Mouse (Mus musculus) forebrain, embryonic 14.5 days (tissue): ENCODE results near the gene Ntrk2. TPM values are rescaled to one million over a fixed set of nuclear protein-coding genes. Genes with fewer than 3 reads are reported as not detected.

Experiments
- ATAC-seq: fragments of 200-750 bp; cut with Nextera tagmentation; 2 replicates; pipeline ENCODE4 v1.8.0; 2017; ENCODE audit warnings: mild to moderate bottlenecking, moderate library complexity
- DNase-seq: peaks from one replicate; pipeline ENCODE4 v3.0.0-alpha.2; 2015; ENCODE audit warnings: low spot score
- H3K27ac ChIP-seq: fragments of 300-500 bp; sonication (generic); 2 replicates; pipeline ENCODE4 v1.5.1; 2014; ENCODE audit warnings: low read depth, mild to moderate bottlenecking, control low read depth, low read length, moderate library complexity
- H3K27me3 ChIP-seq: fragments of 300-500 bp; sonication (generic); replicated peaks from 2 replicates; pipeline ENCODE4 v1.6.1; 2014; ENCODE audit warnings: low read length, control low read depth, mixed read lengths; ENCODE audit not compliant: control insufficient read depth, insufficient read depth
- H3K36me3 ChIP-seq: fragments of 300-500 bp; sonication (generic); 2 replicates; pipeline ENCODE4 v1.6.1; 2014; ENCODE audit warnings: low read length, control low read depth; ENCODE audit not compliant: control insufficient read depth, insufficient read depth
- H3K4me1 ChIP-seq: fragments of 300-500 bp; sonication (generic); 2 replicates; pipeline ENCODE4 v1.6.1; 2014; ENCODE audit warnings: antibody characterized with exemption, low read length, control low read depth; ENCODE audit not compliant: control insufficient read depth, insufficient read depth
- H3K4me2 ChIP-seq: fragments of 300-500 bp; sonication (generic); 2 replicates; pipeline ENCODE4 v1.6.1; 2014; ENCODE audit warnings: mild to moderate bottlenecking, control low read depth, low read length
- H3K4me3 ChIP-seq: fragments of 300-500 bp; sonication (generic); 2 replicates; pipeline ENCODE4 v1.5.1; 2014; ENCODE audit warnings: low read depth, low read length, control low read depth
- H3K9ac ChIP-seq: fragments of 300-500 bp; sonication (generic); 2 replicates; pipeline ENCODE4 v1.6.1; 2014; ENCODE audit warnings: mild to moderate bottlenecking, low read length, control low read depth, moderate library complexity
- H3K9me3 ChIP-seq: fragments of 300-500 bp; sonication (generic); replicated peaks from 2 replicates; pipeline ENCODE4 v1.6.1; 2016; ENCODE audit warnings: low read length, control low read depth, mixed read lengths; ENCODE audit not compliant: control insufficient read depth
- WGBS: fragments of 180-500 bp; shearing (Covaris S2); extraction: QIAGEN DNeasy Blood & Tissue Kit; methylation state at CpG from one replicate; pipeline ENCODE4 v1.1.7; 2014; 5-methylcytosine and 5-hydroxymethylcytosine counted together
- polyA plus RNA-seq: library from polyadenylated mRNA; unstranded; fragments of >200 nt; fragmentation: Nextera tagmentation; extraction: Ambion mirVana; gene quantifications from 2 replicates; pipeline ENCODE4 v1.2.1, GENCODE M21; 2014

Gene Ntrk2
- polyA plus RNA-seq, 1 experiment from 2014 or later = 49.9 TPM

DNA sequence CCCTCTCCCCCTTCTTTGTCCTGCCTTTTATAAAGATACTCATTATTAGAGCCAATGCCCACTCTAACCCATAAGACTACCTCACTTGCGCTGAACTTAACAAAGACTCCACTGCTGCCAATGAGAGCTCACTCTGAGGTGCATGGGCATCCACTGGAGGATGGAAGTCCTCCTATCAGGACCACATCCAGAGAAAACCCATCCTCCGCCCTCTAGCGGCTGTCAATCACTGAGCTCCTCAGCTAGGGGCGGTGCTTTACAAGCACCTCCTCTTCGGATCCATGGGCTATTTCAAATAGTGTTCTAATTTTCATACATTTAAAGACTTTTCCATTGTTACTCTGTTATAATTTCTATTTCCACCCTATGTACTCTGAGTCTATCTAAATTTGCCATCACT, 210.8 kb downstream of the Ntrk2 start:
- no peak overlapping the region for H3K4me2 ChIP-seq
- DNase-seq (no peak), ATAC-seq (no peak)
- H3K27me3 ChIP-seq = no peaks in the 10 kb centered on the region
- no peak overlapping the region for H3K9ac ChIP-seq
- H3K27ac ChIP-seq = no peak overlapping the region
- 58% methylated on average over 5 of the region's 5 CpGs for WGBS
- H3K4me1 ChIP-seq = no peaks in the 10 kb centered on the region
- H3K9me3 ChIP-seq = no peaks in the 10 kb centered on the region
- H3K36me3 ChIP-seq = no peaks in the 10 kb centered on the region
- no peak overlapping the region for H3K4me3 ChIP-seq

DNA sequence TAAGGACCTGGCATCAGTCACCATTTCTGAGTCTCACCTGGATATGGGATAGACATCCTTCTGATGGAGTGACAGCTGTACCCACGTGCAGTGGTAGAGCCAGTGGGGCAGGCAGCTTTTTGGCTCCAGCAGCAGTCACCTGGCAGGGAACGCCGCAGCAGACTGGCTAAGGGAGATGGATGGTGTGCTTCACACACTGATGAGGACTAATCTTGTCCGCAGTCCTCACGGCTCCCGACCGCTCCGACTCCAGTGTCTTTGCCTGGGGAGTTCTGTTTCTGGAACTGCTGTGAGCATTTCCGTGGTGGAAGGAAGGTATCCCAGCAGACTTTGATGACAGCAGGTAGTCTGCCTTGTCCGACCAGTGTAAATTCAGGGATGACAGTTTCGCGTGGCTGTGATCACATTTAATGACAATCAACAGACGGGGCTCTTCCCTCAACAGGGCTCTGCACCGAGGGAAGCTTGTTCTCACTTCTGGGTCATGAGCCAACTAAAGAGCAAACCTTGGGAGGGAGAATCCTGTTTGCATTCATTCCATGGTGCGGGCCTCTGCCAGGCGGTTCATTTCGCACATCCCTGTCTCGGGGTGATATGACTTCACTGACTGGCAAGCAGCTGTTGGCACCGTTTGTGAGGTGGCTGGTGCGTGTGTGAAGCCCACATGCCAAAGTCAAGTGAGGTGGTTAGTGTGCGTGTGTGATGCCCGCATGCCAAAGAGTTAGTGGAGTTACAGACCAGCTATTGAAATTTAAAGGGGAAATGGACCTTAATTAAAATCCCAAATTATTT, 216.1 kb downstream of the Ntrk2 start:
- Histone ChIP-seq H3K36me3 (no peaks in the 10 kb centered on the region), H3K9ac (no peak overlapping the region), H3K27ac (no peak overlapping the region), H3K4me1 (no peaks in the 10 kb centered on the region), H3K9me3 (no peaks in the 10 kb centered on the region), H3K4me2 (no peak overlapping the region), H3K27me3 (no peaks in the 10 kb centered on the region), H3K4me3 (no peak overlapping the region)
- DNase-seq (no peak), ATAC-seq (no peak)
- WGBS = 83% methylated on average over 22 of the region's 22 CpGs

DNA sequence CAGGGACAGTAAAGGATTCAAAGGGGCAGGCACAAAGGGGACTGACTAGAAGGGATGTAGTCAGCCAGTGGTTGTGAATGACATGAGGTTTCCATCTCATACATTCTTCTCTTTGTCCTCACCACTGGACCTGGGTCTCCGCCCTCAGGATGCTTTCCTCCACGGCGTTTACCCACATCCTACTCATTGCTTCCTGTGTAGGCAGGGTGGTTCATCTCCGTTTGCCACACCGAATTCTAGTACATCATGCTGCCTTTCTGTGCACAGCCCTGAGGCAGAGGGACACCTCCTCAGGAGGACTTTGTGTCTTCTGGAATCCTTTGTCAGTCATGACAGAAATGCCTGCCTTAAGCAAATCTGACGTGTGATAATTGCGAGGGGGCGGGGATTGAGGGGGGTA, 219.3 kb downstream of the Ntrk2 start:
- Histone ChIP-seq H3K27me3 (no peaks in the 10 kb centered on the region), H3K27ac (no peak overlapping the region), H3K4me3 (no peak overlapping the region), H3K9ac (no peak overlapping the region), H3K4me2 (no peak overlapping the region), H3K36me3 (no peaks in the 10 kb centered on the region), H3K9me3 (no peaks in the 10 kb centered on the region), H3K4me1 (no peaks in the 10 kb centered on the region)
- 89% methylated on average over 8 of the region's 8 CpGs for WGBS
- no peak for ATAC-seq
- DNase-seq = no peak

DNA sequence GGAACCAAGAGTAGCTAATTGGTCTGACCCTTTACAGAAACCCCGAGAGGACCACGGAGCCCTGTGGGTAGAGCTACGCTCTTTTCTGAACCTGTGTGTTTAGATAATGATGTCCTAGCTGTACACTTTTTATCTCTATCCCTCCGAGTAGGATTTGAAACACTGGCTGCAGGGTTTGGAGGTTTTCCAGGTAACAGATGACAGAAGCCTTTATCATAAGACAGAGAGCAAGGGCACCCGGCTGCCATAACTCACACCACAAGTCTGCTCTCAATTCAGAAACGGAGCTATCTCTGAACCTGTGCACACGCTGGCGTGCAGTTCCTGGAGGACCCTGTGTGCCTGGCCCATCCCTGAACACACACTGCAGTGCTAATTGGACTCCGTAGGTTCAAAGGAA, 221.1 kb downstream of the Ntrk2 start:
- DNase-seq (no peak), ATAC-seq (no peak)
- Histone ChIP-seq H3K27ac (no peak overlapping the region), H3K4me1 (no peaks in the 10 kb centered on the region), H3K9me3 (no peaks in the 10 kb centered on the region), H3K36me3 (no peaks in the 10 kb centered on the region), H3K4me3 (no peak overlapping the region), H3K27me3 (no peaks in the 10 kb centered on the region), H3K9ac (no peak overlapping the region), H3K4me2 (no peak overlapping the region)
- 71% methylated on average over 9 of the region's 9 CpGs for WGBS

DNA sequence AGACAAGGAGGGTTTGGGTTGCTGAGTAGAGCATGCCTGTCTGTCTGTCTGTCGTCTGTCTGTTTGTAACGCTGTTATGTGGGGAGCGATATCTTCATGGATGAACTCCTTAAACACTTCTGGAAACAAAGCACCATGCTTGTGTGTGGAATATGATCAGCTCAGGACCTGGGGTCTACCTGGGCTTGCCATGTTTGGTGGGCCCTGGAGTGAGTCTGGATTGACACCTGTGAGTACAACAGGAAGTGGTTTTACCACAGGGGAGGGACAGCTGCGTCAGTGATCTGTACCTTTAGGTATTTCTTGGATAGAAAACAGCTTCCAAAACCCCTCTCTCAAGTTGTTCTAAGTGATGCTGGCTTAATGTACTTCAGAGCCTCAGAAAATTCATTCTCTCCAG, 222.2 kb downstream of the Ntrk2 start:
- Histone ChIP-seq H3K9ac (no peak overlapping the region), H3K36me3 (no peaks in the 10 kb centered on the region), H3K27me3 (no peaks in the 10 kb centered on the region), H3K9me3 (no peaks in the 10 kb centered on the region), H3K4me1 (no peaks in the 10 kb centered on the region), H3K27ac (no peak overlapping the region), H3K4me2 (no peak overlapping the region), H3K4me3 (no peak overlapping the region)
- no peak for DNase-seq
- no peak for ATAC-seq
- WGBS = 94% methylated on average over 4 of the region's 4 CpGs

DNA sequence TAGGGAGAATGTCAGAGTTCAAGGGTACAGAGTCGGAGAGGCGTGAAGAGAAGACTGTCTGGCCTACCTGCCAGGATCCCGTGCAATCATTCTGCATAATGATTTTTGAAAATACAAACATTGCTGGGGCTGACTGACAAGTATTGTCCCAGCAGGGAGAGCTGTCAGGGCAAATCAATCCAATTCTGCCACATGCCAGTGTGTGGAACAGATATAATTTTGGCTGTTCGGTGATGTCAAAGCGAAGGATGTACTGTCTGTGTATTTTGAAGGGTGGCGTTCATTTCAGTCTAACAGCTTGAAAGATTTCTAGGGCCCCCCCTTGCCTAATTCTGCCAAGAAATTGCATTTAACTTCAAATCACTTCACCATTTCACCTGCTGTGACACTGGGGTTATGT, 224.2 kb downstream of the Ntrk2 start:
- no peak overlapping the region for H3K4me2 ChIP-seq
- no peaks in the 10 kb centered on the region for H3K9me3 ChIP-seq
- H3K4me1 ChIP-seq = no peaks in the 10 kb centered on the region
- no peaks in the 10 kb centered on the region for H3K36me3 ChIP-seq
- H3K9ac ChIP-seq = no peak overlapping the region
- no peaks in the 10 kb centered on the region for H3K27me3 ChIP-seq
- H3K27ac ChIP-seq = no peak overlapping the region
- no peak overlapping the region for H3K4me3 ChIP-seq
- DNase-seq = no peak
- ATAC-seq = no peak; the same call in 1 of the 2 replicates
- WGBS = 77% methylated on average over 6 of the region's 6 CpGs

DNA sequence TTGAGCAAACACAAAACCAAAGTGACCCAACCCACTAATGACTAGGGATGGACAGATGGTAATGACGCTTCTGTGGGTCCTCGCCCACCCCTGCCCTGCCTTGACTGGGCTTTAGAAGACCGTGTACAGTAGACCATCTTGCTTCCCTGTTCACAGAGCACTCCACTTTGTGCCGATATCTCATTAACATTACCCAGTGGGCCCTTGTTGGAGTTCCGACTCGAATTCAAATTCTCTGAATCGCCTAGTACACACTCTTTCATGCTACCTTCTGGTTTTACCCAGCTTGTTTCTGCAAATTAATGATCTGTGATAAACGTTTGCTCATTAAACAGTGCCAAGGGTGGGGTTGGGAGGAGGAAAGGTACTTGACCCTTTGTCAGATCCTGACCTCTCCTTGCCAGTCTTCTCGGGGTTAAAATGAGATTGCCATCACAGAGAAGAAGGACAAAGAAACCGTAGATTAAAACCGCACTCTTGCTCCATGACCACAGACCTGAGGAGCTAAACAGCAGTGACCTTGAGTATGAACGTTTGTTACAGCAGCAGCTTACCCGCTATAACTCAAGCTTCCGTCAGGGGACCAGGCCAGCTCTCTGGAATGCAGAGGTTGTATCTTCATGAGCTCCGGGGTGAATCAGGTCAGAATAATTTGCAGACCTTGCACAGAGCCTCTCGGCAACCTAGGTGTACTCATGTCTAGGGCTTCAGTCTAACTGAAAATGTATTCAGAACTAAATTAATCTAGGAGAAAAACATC, 234.0 kb downstream of the Ntrk2 start:
- no peaks in the 10 kb centered on the region for H3K36me3 ChIP-seq
- peak overlapping the region; percentile 46; the same call in 1 of the 2 replicates for H3K9ac ChIP-seq
- H3K4me1 ChIP-seq = peaks cover 17% of the 10 kb centered on the region
- peak; percentile 15 for DNase-seq
- no peak overlapping the region for H3K4me3 ChIP-seq
- 36% methylated on average over 16 of the region's 16 CpGs for WGBS
- peak overlapping the region; percentile 81 for H3K27ac ChIP-seq
- ATAC-seq = peak; percentile 40
- no peaks in the 10 kb centered on the region for H3K27me3 ChIP-seq
- H3K4me2 ChIP-seq = peak overlapping the region; percentile 42
- no peaks in the 10 kb centered on the region for H3K9me3 ChIP-seq

DNA sequence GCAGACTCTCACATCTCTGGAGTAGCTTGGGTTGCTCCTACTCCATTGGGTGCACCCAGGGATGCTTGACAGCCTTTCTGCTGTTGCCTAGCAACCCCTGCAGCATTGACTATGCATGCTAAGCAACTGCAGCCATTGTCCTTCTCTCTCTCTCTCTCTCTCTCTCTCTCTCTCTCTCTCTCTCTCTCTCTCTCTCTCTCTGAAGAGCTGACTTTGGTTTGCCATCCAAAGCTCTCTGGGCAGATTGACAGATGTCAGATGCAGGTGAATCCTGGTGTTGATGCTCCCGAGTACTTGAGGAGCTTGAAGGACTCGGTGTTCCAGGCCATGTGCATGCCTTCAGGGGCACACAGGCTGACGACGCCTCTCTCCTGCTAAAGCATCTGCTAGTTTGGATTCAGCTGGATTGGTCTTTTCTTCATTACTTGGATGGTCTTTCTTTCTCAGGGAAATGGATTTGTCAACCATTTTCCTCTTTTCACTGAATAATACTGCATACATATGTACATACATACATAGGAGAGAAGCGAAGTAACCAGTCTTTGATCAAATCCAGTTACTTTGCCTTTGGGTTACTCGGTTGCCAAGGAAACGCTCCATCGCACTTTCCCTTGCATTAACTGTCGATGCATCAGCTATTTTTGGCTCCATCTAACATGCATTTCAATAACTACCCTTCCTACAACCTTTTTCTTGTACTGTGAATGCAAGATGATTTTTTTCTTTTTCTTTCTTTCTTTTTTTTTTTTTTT, 234.8 kb downstream of the Ntrk2 start:
- Histone ChIP-seq H3K4me2 (peak overlapping the region; percentile 42; the same call in 1 of the 2 replicates), H3K27me3 (no peaks in the 10 kb centered on the region), H3K4me3 (no peak overlapping the region), H3K27ac (peak overlapping the region; percentile 81), H3K9ac (no peak overlapping the region), H3K9me3 (no peaks in the 10 kb centered on the region), H3K36me3 (no peaks in the 10 kb centered on the region), H3K4me1 (peaks cover 17% of the 10 kb centered on the region)
- 19% methylated on average over 9 of the region's 9 CpGs for WGBS
- peak; percentile 100 for ATAC-seq
- DNase-seq = peak; percentile 98
